Mouse (Mus musculus): ENCODE data around the gene Pja2. TPM values are rescaled to one million over a fixed set of nuclear protein-coding genes. Genes with fewer than 3 reads are reported as not detected.
"Not testable (repeated sequence)": the region's sequence is repeated elsewhere in the genome, so short reads cannot be mapped to it uniquely, and the experiment has no call there.

Pja2 gene
- polyA plus RNA-seq, 1 experiment from 2014 or later: 67.6 TPM

GRCm38 (mm10) chr17:64314523-64314922 is 17.2 kb downstream of the Pja2 start:
- ATAC-seq (ENCODE audit: insufficient number of reproducible peaks, low FRiP score, low TSS enrichment, low read depth): not testable (repeated sequence)
- 72% methylated on average over 1 of the region's 1 CpGs for WGBS

DNA sequence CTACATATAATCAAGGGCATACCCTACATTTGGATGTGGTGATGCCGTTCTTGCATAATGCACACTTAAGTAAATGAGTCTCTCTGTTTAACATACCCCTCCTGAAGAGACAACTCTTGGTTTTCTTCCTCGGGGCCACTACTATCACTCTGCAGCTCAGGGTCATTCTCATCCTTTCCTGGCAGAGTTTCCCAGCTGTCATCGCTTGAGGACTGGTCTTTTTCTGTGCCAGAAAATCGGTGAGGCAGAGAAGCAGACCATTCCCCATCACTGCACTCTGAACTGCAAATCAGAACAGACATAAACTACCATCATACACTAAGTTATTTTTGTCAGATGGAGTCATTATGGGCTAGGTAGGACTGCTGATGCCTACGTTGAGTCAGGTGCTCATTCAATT is 34.1 kb downstream of the Pja2 start:
- H3K4me1 ChIP-seq (ENCODE audit: control insufficient read depth, insufficient read depth, low read length): no peaks in the 10 kb centered on the region
- H3K27me3 ChIP-seq (ENCODE audit: control insufficient read depth, insufficient read depth, low read length): no peaks in the 10 kb centered on the region
- no peaks in the 10 kb centered on the region; the same call in 1 of the 2 replicates for H3K36me3 ChIP-seq (ENCODE audit: control insufficient read depth, insufficient read depth, low read length)
- H3K4me3 ChIP-seq (ENCODE audit: low read depth, low read length): no peak overlapping the region
- ATAC-seq (ENCODE audit: insufficient number of reproducible peaks, low FRiP score, low TSS enrichment, low read depth) (no peak), DNase-seq (ENCODE audit: low spot score) (no peak)
- no peak overlapping the region for H3K9ac ChIP-seq (ENCODE audit: low read length)
- no peak overlapping the region for H3K27ac ChIP-seq (replicated peaks; ENCODE audit: low read depth, low read length)
- WGBS: 92% methylated on average over 5 of the region's 5 CpGs
- no peak overlapping the region for H3K4me2 ChIP-seq (ENCODE audit: low read depth, severe bottlenecking)
- H3K9me3 ChIP-seq (ENCODE audit: control insufficient read depth, low read length): no peaks in the 10 kb centered on the region

More at GRCm38 (mm10) chr17:64314523-64314922, 17.2 kb downstream of the Pja2 start:
- not testable (repeated sequence) for H3K4me1 ChIP-seq (ENCODE audit: control insufficient read depth, insufficient read depth, low read length); H3K9me3 ChIP-seq (ENCODE audit: control insufficient read depth, low read length); H3K27me3 ChIP-seq (ENCODE audit: control insufficient read depth, insufficient read depth, low read length); H3K27ac ChIP-seq (replicated peaks; ENCODE audit: low read depth, low read length); H3K36me3 ChIP-seq (ENCODE audit: control insufficient read depth, insufficient read depth, low read length); DNase-seq (ENCODE audit: low spot score); H3K4me2 ChIP-seq (ENCODE audit: low read depth, severe bottlenecking); H3K9ac ChIP-seq (ENCODE audit: low read length); H3K4me3 ChIP-seq (ENCODE audit: low read depth, low read length)

- no peak overlapping the region for H3K4me3 ChIP-seq (ENCODE audit: low read depth, low read length)
- no peaks in the 10 kb centered on the region for H3K27me3 ChIP-seq (ENCODE audit: control insufficient read depth, insufficient read depth, low read length)
- no peaks in the 10 kb centered on the region for H3K9me3 ChIP-seq (ENCODE audit: control insufficient read depth, low read length)
- no peaks in the 10 kb centered on the region; the same call in 1 of the 2 replicates for H3K36me3 ChIP-seq (ENCODE audit: control insufficient read depth, insufficient read depth, low read length)
- H3K4me2 ChIP-seq (ENCODE audit: low read depth, severe bottlenecking): no peak overlapping the region
- no peak overlapping the region for H3K27ac ChIP-seq (replicated peaks; ENCODE audit: low read depth, low read length)
- ATAC-seq (ENCODE audit: insufficient number of reproducible peaks, low FRiP score, low TSS enrichment, low read depth) (no peak), DNase-seq (ENCODE audit: low spot score) (no peak)
- H3K4me1 ChIP-seq (ENCODE audit: control insufficient read depth, insufficient read depth, low read length): no peaks in the 10 kb centered on the region
- no peak overlapping the region for H3K9ac ChIP-seq (ENCODE audit: low read length)
- WGBS: 96% methylated on average over 8 of the region's 8 CpGs
Measured at GRCm38 (mm10) chr17:64292740-64293139, 39.0 kb downstream of the Pja2 start.

- Histone ChIP-seq H3K4me2 (ENCODE audit: low read depth, severe bottlenecking) (no peak overlapping the region), H3K9ac (ENCODE audit: low read length) (no peak overlapping the region), H3K27me3 (ENCODE audit: control insufficient read depth, insufficient read depth, low read length) (no peaks in the 10 kb centered on the region), H3K9me3 (ENCODE audit: control insufficient read depth, low read length) (no peaks in the 10 kb centered on the region), H3K27ac (replicated peaks; ENCODE audit: low read depth, low read length) (no peak overlapping the region), H3K4me1 (ENCODE audit: control insufficient read depth, insufficient read depth, low read length) (no peaks in the 10 kb centered on the region), H3K36me3 (ENCODE audit: control insufficient read depth, insufficient read depth, low read length) (peaks cover 2% of the 10 kb centered on the region; the same call in 1 of the 2 replicates), H3K4me3 (ENCODE audit: low read depth, low read length) (no peak overlapping the region)
- no peak for DNase-seq (ENCODE audit: low spot score)
- ATAC-seq (ENCODE audit: insufficient number of reproducible peaks, low FRiP score, low TSS enrichment, low read depth): no peak
- 88% methylated on average over 4 of the region's 4 CpGs for WGBS
Measured at GRCm38 (mm10) chr17:64289684-64290083, 42.0 kb downstream of the Pja2 start.

GRCm38 (mm10) chr17:64288000-64288399 is 43.7 kb downstream of the Pja2 start:
- Histone ChIP-seq H3K9ac (ENCODE audit: low read length) (no peak overlapping the region), H3K9me3 (ENCODE audit: control insufficient read depth, low read length) (no peaks in the 10 kb centered on the region), H3K4me1 (ENCODE audit: control insufficient read depth, insufficient read depth, low read length) (no peaks in the 10 kb centered on the region), H3K4me2 (ENCODE audit: low read depth, severe bottlenecking) (no peak overlapping the region), H3K36me3 (ENCODE audit: control insufficient read depth, insufficient read depth, low read length) (peaks cover 3% of the 10 kb centered on the region; the same call in 1 of the 2 replicates), H3K4me3 (ENCODE audit: low read depth, low read length) (no peak overlapping the region), H3K27ac (replicated peaks; ENCODE audit: low read depth, low read length) (no peak overlapping the region), H3K27me3 (ENCODE audit: control insufficient read depth, insufficient read depth, low read length) (no peaks in the 10 kb centered on the region)
- DNase-seq (ENCODE audit: low spot score) (no peak), ATAC-seq (ENCODE audit: insufficient number of reproducible peaks, low FRiP score, low TSS enrichment, low read depth) (no peak)
- WGBS: 94% methylated on average over 7 of the region's 7 CpGs

DNA sequence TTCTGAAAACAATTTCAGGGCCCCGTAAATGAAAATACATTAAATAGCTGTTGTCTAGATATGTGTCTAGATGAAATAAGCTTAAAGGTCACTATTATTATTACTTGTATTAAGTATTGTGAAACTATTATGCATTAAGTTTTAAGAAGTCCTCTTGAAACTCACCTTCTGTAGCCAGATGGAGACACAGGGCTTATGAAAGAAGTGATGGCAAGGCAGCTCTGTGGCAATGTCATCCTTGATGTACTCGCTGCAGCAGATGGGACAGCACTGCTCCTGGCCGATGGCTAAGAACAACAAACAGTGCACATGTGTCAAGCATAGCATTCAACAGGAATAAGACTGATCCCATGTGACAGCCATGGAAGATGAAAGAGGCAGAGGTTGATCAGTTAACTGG is 44.9 kb downstream of the Pja2 start:
- Histone ChIP-seq H3K36me3 (ENCODE audit: control insufficient read depth, insufficient read depth, low read length) (peaks cover 6% of the 10 kb centered on the region; the same call in 1 of the 2 replicates), H3K9me3 (ENCODE audit: control insufficient read depth, low read length) (no peaks in the 10 kb centered on the region), H3K9ac (ENCODE audit: low read length) (no peak overlapping the region), H3K27ac (replicated peaks; ENCODE audit: low read depth, low read length) (no peak overlapping the region), H3K4me3 (ENCODE audit: low read depth, low read length) (no peak overlapping the region), H3K27me3 (ENCODE audit: control insufficient read depth, insufficient read depth, low read length) (no peaks in the 10 kb centered on the region), H3K4me1 (ENCODE audit: control insufficient read depth, insufficient read depth, low read length) (no peaks in the 10 kb centered on the region), H3K4me2 (ENCODE audit: low read depth, severe bottlenecking) (no peak overlapping the region)
- ATAC-seq (ENCODE audit: insufficient number of reproducible peaks, low FRiP score, low TSS enrichment, low read depth) (no peak), DNase-seq (ENCODE audit: low spot score) (no peak)
- 92% methylated on average over 3 of the region's 3 CpGs for WGBS

- not testable (repeated sequence) for H3K4me3 ChIP-seq (ENCODE audit: low read depth, low read length); DNase-seq (ENCODE audit: low spot score); H3K9me3 ChIP-seq (ENCODE audit: control insufficient read depth, low read length); H3K9ac ChIP-seq (ENCODE audit: low read length); H3K4me1 ChIP-seq (ENCODE audit: control insufficient read depth, insufficient read depth, low read length); H3K27me3 ChIP-seq (ENCODE audit: control insufficient read depth, insufficient read depth, low read length); ATAC-seq (ENCODE audit: insufficient number of reproducible peaks, low FRiP score, low TSS enrichment, low read depth); H3K4me2 ChIP-seq (ENCODE audit: low read depth, severe bottlenecking); H3K27ac ChIP-seq (replicated peaks; ENCODE audit: low read depth, low read length); H3K36me3 ChIP-seq (ENCODE audit: control insufficient read depth, insufficient read depth, low read length)
- WGBS: 93% methylated on average over 3 of the region's 3 CpGs
Measured at GRCm38 (mm10) chr17:64281368-64281767, 50.3 kb downstream of the Pja2 start.

DNA sequence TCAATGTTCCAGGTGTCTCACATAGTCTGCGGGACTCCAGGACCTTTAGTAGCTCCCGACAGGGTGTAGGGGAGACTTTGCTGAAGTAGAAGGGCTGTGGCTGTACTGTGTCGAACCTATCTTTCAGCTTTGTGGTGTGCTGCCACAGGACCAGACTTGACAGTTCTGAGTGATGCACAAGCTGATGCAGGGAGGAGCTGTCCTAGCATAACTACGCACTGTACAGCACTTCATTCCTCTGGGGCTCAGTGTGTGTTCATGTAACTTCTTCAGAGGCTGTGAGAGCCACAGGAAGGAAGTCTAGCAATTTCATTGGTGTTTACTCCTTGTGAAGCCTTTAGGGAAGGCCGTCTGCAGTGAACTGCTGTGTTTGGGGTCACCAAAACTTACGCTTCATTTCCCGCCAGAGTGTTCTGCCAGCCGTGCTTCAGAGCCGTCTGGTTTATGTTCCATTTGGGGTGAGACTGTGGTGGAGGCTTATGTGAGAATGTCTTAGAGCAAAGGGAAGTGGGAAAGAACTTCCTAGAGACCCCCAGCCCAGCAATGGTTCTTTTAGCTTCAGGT is 54.0 kb downstream of the Pja2 start:
- Histone ChIP-seq H3K9me3 (ENCODE audit: control insufficient read depth, low read length) (no peaks in the 10 kb centered on the region), H3K27me3 (ENCODE audit: control insufficient read depth, insufficient read depth, low read length) (no peaks in the 10 kb centered on the region), H3K27ac (replicated peaks; ENCODE audit: low read depth, low read length) (no peak overlapping the region), H3K4me3 (ENCODE audit: low read depth, low read length) (no peak overlapping the region), H3K9ac (ENCODE audit: low read length) (no peak overlapping the region), H3K36me3 (ENCODE audit: control insufficient read depth, insufficient read depth, low read length) (0 out of 2 replicates have a peak, but pooled peaks cover under 1% of the 10 kb centered on the region), H3K4me1 (ENCODE audit: control insufficient read depth, insufficient read depth, low read length) (no peaks in the 10 kb centered on the region), H3K4me2 (ENCODE audit: low read depth, severe bottlenecking) (no peak overlapping the region)
- WGBS: 74% methylated on average over 9 of the region's 9 CpGs
- DNase-seq (ENCODE audit: low spot score) (no peak), ATAC-seq (ENCODE audit: insufficient number of reproducible peaks, low FRiP score, low TSS enrichment, low read depth) (no peak)

DNA sequence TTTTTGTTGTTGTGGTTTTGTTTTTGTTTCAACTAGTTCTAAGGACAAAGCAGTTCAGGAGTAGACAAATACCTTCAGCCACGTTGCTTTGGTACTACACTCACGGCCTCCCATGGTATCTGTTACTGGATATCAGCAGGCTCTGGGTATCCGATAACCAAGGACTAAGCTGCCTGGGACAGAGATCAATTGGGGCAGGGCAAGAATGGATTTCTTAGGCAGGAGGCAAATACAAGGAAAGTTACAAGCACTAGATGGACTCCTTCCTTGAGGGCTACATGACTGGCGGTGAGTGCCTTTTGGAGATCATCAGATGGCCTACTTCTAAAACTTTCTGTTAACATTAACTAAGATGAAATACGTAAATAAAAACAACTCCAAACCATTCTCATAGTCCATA is 55.0 kb downstream of the Pja2 start:
- Histone ChIP-seq H3K36me3 (ENCODE audit: control insufficient read depth, insufficient read depth, low read length) (no peaks in the 10 kb centered on the region), H3K4me2 (ENCODE audit: low read depth, severe bottlenecking) (no peak overlapping the region), H3K4me1 (ENCODE audit: control insufficient read depth, insufficient read depth, low read length) (no peaks in the 10 kb centered on the region), H3K9me3 (ENCODE audit: control insufficient read depth, low read length) (no peaks in the 10 kb centered on the region), H3K9ac (ENCODE audit: low read length) (no peak overlapping the region), H3K27me3 (ENCODE audit: control insufficient read depth, insufficient read depth, low read length) (no peaks in the 10 kb centered on the region), H3K27ac (replicated peaks; ENCODE audit: low read depth, low read length) (no peak overlapping the region), H3K4me3 (ENCODE audit: low read depth, low read length) (no peak overlapping the region)
- no peak for DNase-seq (ENCODE audit: low spot score)
- 94% methylated on average over 5 of the region's 5 CpGs for WGBS
- ATAC-seq (ENCODE audit: insufficient number of reproducible peaks, low FRiP score, low TSS enrichment, low read depth): no peak

Data from limb, embryonic 11.5 days (tissue).